Mouse (Mus musculus) T-cell, adult 66 days (primary cell): ENCODE results near the gene Exoc3l2. TPM values are rescaled to one million over a fixed set of nuclear protein-coding genes. Genes with fewer than 3 reads are reported as not detected.

ENCODE experiments used
- total RNA-seq, 2 experiments: library from RNA; stranded (reverse); gene quantifications; 3 replicates in 1 of 2; 4 replicates in 1 of 2; pipeline ENCODE4 v1.2.4; 2023

Exoc3l2 gene
- not detected for total RNA-seq

DNA sequence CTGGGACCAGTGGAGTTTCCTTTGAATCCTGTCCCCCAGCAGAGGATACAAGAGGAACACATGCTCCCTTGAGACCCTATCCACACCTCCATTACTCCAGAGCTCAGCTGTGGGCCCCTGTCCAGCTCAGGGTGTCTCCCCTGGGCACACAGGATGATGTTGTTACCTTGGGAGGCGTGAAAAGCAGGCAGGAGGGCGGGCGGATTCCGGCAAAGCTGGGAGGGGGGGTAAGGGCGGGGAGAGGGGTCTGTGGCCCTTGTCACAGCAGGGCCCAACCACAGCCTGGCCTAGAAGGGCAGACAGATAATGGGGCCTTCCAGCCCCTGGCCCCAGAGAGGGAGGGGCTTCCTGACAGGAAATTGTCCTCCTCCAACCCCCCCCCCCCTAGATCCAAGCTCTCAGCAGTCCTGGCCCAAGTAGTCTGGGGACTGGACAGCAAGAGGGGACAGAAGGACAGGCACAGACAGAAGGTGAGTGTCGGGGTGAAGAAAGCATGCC lies at the start of gene Exoc3l2:
Exoc3l2 (plus strand) TSS at position 448 of the 498 bp plus-strand sequence.

DNA sequence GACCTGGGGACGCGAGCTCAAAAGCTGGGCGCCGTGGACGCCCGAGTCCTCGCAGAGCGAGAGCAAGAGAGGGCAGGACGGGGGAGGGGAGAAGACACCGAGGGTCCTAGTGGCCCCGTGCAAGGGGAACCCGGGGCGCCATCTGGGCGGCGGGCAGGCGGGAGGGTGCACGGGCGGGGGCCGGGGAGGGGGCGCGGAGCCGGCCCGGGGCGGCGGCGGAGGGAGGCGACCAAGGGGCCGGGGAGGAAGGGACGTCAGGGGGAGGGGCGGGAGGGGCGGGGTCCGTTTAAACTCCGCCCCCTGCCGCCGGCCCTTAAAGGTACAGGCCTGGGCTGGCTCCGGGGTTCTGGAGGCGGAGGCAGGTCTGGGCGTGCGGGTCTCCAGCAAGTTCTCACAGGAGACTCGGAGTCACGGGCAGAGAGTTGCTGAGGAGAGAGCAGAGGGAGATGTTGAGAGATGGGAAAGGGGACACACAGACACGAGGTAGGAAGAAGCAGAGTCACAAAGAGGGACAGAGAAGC lies 4.5 kb upstream of the Exoc3l2 start, which contains the start of gene Mark4:
Mark4 (minus strand) TSS at position 231 of the 521 bp plus-strand sequence.

DNA sequence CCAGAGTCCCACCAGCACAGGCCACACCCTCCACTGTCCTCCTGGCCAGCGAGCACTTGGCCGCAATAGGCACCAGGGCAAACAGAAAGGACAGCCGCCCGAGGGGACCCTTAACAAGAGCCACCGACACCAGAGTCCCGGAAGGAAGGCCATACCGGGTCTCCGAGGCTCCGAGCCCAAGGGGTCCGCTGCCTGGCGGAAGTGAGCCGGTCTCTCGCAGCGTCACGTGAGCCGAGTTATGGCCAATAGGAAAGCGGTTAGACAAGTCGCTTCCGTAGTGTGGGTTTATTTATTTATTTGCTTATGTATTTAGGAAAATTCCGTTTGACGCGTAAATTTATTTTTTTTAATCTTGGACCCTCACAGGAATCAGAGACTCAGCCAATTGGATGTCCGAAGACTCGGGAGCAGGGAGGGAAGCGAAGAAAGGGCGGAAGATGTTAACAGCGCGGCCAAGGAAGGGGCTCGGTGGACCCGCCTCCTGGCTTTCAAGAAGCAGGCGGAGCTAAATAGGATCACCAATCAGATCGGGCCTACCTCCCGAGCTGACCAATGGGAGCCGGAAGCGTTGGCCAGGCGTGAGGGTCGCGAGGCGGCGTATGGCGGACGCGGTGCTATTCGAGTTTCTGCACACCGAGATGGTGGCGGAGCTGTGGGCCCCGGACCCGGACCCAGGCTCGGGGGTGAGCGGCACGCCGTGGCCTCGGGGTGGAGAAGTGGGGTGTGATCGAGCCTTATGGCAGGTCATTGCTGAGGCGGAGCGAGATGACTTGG lies 45.2 kb downstream of the Exoc3l2 start, which contains the start of the genes Bloc1s3 and Trappc6a:
Bloc1s3 (minus strand) TSS at position 218 of the 774 bp plus-strand sequence.
Trappc6a (plus strand) TSS at position 246 of the 774 bp plus-strand sequence.

DNA sequence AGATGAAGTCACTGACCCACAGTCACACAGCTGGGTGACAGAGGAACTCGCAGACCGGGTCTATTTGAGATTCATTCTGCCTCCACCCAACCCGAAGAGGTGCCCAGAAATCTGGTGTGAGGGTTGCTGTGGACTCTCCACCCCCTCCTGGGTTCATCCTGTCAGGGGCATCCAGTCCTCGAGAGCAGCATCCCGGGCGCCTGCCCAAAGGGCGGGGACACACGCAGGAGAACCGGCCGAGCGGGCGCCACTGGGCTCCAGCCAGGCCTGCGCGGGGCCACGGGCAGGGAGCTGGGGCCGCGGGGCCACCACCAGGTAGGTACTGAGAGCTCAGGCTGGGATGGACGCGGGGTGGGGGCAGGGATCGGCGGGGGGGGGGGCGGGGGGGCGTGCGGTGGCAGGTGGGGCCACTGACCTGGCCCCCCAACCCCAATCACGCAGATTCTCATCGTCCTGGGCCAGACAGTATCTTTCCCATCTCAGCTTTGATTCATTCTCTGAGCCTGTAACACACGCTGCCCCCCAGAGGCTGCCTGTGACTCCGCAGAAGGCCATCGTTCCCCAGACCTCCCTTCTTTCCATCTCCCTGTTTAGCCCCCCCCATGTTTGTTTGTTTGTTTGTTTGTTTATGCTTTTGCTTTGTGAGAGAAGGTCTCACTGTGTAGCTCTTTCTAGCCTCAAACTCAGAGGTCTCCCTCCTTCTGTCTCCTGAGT lies 54.7 kb downstream of the Exoc3l2 start, which contains the start of gene Nkpd1:
Nkpd1 (plus strand) TSS at position 187 of the 714 bp plus-strand sequence.

Other genes starting within 250 kb of the Exoc3l2 start
- 10 to 100 TPM; 45.0 to 46.4 TPM for gene Opa3, start 235.0 kb upstream of the Exoc3l2 start, total RNA-seq
- 100 to 1,000 TPM; 335 to 340 TPM for gene Vasp, start 191.5 kb upstream of the Exoc3l2 start, total RNA-seq
- gene Ppm1n, start 183.3 kb upstream of the Exoc3l2 start, total RNA-seq: 1 to 10 TPM in 1 of 2 experiments, under 1 TPM in 1; 0.44 to 1.2 TPM
- gene Rtn2, start 180.7 kb upstream of the Exoc3l2 start, total RNA-seq: not detected
- gene Fosb, start 153.3 kb upstream of the Exoc3l2 start, total RNA-seq: 100 to 1,000 TPM in 1 of 2 experiments, 10 to 100 TPM in 1; 90.5 to 127 TPM
- 10 to 100 TPM; 66.3 to 78.5 TPM for gene Ercc1, start 118.6 kb upstream of the Exoc3l2 start, total RNA-seq
- 10 to 100 TPM; 13.1 to 14.6 TPM for gene Cd3eap, start 103.8 kb upstream of the Exoc3l2 start, total RNA-seq
- gene Ppp1r13l, start 103.6 kb upstream of the Exoc3l2 start, total RNA-seq: 1 to 10 TPM; 1.1 to 1.6 TPM
- 10 to 100 TPM; 75.2 to 85.1 TPM for gene Ercc2, start 81.3 kb upstream of the Exoc3l2 start, total RNA-seq
- 1 to 10 TPM; 3.0 to 4.6 TPM for gene Klc3, start 59.2 kb upstream of the Exoc3l2 start, total RNA-seq
- gene Ckm, start 58.6 kb upstream of the Exoc3l2 start, total RNA-seq: not detected
- gene Mark4, start 4.5 kb upstream of the Exoc3l2 start, total RNA-seq: 10 to 100 TPM; 25.0 to 29.2 TPM
- 1 to 10 TPM; 4.8 to 5.1 TPM for gene Bloc1s3, start 45.0 kb downstream of the Exoc3l2 start, total RNA-seq
- gene Trappc6a, start 45.1 kb downstream of the Exoc3l2 start, total RNA-seq: 10 to 100 TPM; 19.2 to 22.3 TPM
- gene Nkpd1, start 54.5 kb downstream of the Exoc3l2 start, total RNA-seq: under 1 TPM in 1 of 2 experiments, not detected in 1; 0.38 TPM
- 10 to 100 TPM; 54.3 to 60.4 TPM for gene Ppp1r37, start 99.7 kb downstream of the Exoc3l2 start, total RNA-seq
- gene Zfp296, start 114.0 kb downstream of the Exoc3l2 start, total RNA-seq: 1 to 10 TPM; 2.5 TPM
- 10 to 100 TPM; 50.9 to 57.8 TPM for gene Gemin7, start 114.3 kb downstream of the Exoc3l2 start, total RNA-seq
- 10 to 100 TPM; 85.5 to 85.6 TPM for gene Clasrp, start 141.2 kb downstream of the Exoc3l2 start, total RNA-seq
- 10 to 100 TPM; 50.3 to 55.7 TPM for gene Relb, start 166.1 kb downstream of the Exoc3l2 start, total RNA-seq
- 10 to 100 TPM; 80.3 to 82.2 TPM for gene Clptm1, start 201.7 kb downstream of the Exoc3l2 start, total RNA-seq
- gene Apoc2, start 214.6 kb downstream of the Exoc3l2 start, total RNA-seq: not detected
- not detected for gene Gm44805, start 218.1 kb downstream of the Exoc3l2 start, total RNA-seq
- gene Apoc4, start 218.1 kb downstream of the Exoc3l2 start, total RNA-seq: not detected
- 1 to 10 TPM in 1 of 2 experiments, not detected in 1; 1.7 TPM for gene Apoc1, start 229.3 kb downstream of the Exoc3l2 start, total RNA-seq
- gene Apoe, start 235.9 kb downstream of the Exoc3l2 start, total RNA-seq: 10 to 100 TPM; 28.3 to 31.4 TPM